Mouse (Mus musculus): ENCODE measurements around the gene Elp6. TPM values are rescaled to one million over a fixed set of nuclear protein-coding genes. Genes with fewer than 3 reads are reported as not detected.
A peak's percentile ranks its signal among the peaks of the same experiment; 100 is the strongest.

Elp6 gene
- 1 to 10 TPM; 1.8 to 2.7 TPM for total RNA-seq (2021)
- long read RNA-seq, experiment 1, transcript Elp6-205 (7 exons, 1,304 nt), result major isoform, 5 of 6 reads
- long read RNA-seq, experiment 1, partial matches to known transcripts, result 1 of 6 reads
- long read RNA-seq, experiment 1, other reads (novel, unspliced or antisense), result 0 of 6 reads
- long read RNA-seq, experiment 2, transcript Elp6-205 (7 exons, 1,304 nt), result major isoform, 5 of 5 reads
- long read RNA-seq, experiment 2, partial matches to known transcripts, result 0 of 5 reads
- long read RNA-seq, experiment 2, other reads (novel, unspliced or antisense), result 0 of 5 reads

DNA sequence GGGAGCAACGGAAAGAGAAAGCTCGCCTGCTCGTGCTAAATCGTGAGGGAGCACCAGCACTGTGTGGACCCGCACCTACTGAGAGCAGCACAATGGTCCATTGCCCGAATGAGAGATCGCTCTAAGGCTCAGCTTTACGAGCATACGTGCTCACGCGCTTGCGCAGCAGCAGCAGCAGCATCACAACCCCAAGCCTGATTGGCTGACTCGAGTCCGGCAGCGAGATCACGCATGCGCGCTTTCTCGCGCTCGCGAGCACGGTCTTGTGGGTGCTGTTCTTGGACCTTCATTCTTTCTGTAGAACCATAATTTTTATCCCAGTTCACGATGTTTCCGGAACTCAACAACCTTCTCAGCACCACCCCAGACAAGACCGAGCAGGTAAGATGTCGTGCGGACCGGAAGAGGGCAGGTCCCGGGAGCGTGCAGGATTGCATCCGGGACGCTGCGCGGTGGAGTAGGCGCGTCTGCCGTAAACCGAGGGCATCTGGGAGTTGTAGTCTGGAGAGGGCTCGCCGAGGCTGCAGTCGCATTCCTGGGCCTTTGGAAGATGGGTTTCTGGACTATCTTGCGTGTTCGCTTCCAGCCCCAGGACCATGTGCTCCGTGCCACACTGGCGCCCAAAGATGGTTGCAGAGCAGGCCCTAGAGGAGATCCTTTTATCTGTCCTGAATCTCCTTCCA is at the start of gene Elp6:
Gene Elp6, plus strand, starts transcription at position 205 of the 683 bp plus-strand sequence.
- DNase-seq, result peak; percentile 95 to 96

- DNase-seq, result no peak
Measured at GRCm38 (mm10) chr9:110255407-110256019, 49.5 kb upstream of the Elp6 start.

- no peak for DNase-seq
Measured at GRCm38 (mm10) chr9:110258646-110259045, 46.3 kb upstream of the Elp6 start.

DNA sequence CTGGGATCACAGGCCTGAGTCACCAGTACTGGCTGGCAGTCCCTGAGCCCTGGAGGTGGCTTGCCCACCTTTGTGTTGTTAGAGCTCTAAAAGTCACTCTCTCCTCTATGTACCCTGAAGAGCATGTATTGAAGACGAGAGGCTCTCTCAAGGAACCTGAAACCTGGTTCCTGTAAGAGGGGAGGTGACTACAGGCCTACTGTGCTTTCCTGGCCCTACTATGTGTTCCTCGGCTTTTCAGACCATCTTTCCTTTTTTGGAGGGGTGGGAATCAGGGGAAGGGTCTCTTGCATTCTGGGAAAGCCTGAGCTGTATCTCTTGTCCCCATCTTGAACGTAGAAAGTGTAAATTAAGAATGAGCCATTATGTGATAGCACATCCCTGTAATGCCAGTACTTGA is 45.9 kb upstream of the Elp6 start:
- DNase-seq, result no peak

DNA sequence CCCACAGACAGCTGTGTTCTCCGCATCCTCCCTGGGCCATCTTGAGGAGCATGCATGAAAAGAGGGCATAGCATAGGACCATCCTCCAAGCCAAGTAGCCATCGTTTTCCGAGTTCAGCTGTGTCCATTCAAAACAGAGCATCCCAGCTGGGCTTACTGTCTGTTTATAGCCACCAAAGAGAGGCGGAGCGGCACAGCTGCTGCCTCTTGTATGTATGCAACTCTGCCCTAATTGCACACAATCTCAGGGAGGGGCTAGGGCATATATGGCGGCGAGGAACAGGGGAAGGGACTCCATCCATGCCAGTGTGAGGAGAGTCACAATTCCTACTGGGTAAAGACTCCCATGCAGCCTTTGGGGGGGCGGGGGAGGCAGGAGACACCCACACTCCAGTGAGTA is 41.8 kb upstream of the Elp6 start:
- DNase-seq, result no peak

DNA sequence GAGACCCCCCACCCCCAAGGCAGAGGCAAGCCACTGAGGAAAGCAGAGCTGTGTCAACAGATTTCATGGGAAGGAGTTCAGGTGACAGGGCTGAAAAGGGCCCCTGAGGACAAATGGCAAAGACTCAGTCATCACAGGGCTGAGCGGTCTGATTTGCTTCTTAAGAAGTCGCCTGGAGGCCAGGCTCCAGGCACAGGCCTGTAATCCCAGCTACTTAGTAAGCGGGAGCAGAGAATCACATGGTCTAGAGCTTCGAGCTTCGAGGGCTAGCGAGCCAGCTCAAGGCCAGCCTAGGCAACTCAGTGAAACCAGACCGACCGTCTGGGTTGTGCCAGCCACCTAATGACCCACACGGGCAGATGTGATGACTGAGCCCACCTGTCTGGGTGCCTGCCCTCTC is 40.0 kb upstream of the Elp6 start:
- DNase-seq, result no peak

GRCm38 (mm10) chr9:110268416-110268815 is 36.6 kb upstream of the Elp6 start:
- no peak for DNase-seq

- no peak for DNase-seq
Measured at GRCm38 (mm10) chr9:110272330-110272729, 32.6 kb upstream of the Elp6 start.

DNA sequence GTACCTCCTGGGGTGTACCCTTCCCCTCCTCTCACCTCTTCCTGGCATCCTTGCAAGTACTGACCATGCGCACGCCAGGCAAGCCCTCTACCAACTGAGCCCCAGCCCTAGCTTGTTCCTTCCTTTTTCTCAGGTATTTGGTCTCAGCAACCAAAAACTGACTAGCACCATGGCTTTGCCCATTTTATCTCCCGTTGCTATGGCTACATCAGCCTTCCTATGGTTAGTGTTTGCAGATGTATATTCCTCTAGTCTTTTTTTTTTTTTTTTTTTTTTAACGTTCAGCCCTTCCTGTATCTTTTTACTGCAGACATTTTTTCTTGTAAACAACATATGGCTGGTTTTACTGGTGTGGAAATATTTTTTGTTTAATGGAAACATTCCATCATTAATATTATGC is 31.5 kb upstream of the Elp6 start:
- no peak for DNase-seq

- DNase-seq, result no peak
Measured at GRCm38 (mm10) chr9:110275882-110276281, 29.1 kb upstream of the Elp6 start.

DNA sequence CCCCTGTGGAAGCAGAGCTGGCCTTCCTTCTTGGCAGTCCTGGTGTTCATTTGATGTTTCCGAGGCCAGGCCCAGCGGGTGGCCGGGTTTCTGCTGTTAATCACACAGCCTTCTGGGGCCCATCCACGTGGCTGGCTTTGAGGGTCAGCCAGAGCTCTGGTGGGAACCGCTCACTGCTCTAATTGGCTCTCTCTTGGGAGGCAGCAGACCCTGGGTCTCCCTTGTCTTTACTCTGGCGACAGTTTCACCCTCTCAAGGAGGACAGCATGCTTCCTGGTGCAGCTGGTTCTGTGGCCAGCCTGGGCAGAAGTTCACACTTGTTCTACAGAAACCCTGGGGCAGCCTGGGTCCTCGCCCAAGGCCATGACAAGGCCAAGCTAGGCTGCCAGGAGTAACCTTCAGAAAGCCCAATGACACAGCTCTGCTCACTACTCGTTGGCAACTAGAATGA is 27.5 kb upstream of the Elp6 start:
- DNase-seq, result no peak

- no peak for DNase-seq
Measured at GRCm38 (mm10) chr9:110284075-110284697, 20.8 kb upstream of the Elp6 start.

DNA sequence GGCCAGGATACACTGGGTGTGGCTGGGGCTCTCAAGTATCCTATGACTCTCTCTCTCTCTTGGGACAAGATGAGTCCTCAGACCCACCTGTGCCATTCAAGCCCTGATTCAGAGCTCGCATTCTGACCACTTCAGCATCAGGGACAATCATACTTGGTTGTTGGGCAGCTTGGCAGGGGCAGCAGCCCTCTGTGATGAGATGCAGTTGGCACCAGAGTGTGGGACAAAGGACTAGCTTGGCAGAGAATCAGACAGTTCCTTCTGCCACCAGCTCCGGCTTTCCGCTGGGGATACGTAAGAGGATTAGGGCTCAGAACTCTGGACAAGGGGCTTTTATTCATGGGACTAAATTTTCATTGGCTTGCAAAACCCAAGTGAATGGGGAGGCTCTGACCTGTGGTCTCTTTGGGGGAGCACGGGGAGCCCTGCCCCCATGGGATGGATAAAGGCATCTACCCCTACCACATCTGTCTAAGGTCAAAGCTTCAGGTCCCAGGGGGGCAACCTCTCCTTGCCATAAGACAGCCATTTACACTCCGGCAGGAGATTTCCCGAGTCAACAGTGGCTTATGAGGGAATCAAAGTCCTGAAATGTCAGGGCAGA is 17.6 kb upstream of the Elp6 start:
- no peak for DNase-seq

- DNase-seq, result no peak
Measured at GRCm38 (mm10) chr9:110293254-110293718, 11.7 kb upstream of the Elp6 start.

DNA sequence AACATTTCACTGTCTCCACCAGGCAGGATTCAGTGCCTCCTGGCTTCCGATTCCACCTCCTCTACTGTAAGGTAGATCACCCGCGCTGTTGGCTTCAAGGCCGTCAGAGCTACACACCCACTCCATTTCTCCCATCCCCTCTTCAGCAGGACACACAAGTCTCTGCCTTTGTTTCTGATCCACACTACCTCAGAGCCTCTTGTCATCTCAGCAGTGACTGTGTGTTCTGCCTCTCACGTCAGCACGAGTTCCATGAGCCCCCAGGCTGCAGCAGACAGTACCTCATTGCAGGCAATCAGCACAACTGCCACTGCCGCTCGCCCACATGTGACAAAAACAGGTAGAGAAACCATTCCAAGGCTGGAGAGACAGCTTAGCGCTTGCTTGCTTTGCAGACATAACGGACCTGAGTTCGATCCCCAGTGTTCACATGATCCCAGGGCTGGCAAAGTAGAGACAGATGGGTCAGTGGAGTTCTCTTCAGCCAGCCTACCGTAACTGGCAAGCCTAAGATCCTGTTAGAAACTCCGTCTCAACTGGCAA is 11.0 kb upstream of the Elp6 start:
- DNase-seq, result no peak

DNA sequence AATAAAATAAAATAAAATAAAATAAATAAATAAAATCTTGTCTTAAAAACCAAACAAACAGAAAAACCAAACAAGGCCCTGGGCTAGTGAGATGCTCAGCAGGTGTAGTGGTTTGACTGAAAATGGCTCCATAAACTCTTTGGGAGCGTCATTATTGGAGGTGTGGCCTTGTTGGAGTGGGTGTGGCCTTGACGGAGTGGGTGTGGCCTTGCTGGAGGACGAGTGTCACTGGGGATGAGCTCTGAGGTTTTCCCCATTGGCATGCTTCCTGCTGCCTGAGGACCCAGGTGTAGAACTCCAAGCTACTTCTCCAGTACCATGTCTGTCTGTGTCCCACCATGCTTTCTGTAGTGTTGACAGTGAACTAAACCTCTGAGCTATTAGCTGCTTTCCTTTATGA is 10.2 kb upstream of the Elp6 start:
- no peak for DNase-seq

- DNase-seq, result peak; percentile 67 to 90
Measured at GRCm38 (mm10) chr9:110296867-110297627, 7.9 kb upstream of the Elp6 start.

- DNase-seq, result peak in 1 of 2 experiments; percentile 4
Measured at GRCm38 (mm10) chr9:110304516-110304915, 457 bp upstream of the Elp6 start.

DNA sequence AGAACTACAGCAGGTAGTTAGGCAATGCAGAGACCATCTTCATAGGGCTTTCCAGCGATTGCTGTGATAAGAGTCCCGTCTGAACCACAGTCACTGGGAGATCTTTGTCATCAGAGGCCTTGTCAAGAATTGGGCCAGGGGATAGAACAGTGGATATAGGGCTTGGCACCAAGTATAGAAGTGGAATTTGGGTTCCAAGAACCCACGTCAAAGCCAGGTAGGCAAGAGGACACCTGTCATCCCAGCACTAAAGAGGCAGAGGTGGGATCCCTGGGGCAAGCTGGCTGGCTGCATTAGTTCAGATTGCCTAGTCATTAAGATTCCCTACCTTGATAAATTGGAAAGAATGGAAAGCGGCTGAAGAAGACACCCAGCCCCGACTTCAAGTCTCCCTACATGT is 1.4 kb downstream of the Elp6 start:
- no peak for DNase-seq

DNA sequence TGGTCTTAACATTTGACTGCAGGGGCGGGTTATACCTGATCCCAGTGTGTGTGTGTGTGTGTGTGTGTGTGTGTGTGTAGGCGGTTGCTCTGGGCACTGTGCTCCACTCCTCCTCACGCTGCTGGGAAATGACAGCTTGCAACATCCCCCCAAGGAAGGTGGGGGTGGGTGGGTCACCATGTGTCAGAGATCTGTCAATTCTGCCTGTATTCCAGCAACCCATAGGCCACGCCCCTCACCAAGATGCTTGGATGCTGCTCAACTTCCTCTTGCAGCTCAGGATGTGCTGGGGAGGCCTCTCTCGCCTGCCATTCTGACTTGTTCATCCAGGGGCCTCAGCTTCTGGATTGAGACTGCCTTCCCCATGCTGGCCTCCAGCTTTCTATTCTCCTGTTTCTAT is 9.7 kb downstream of the Elp6 start:
- no peak for DNase-seq

- no peak for DNase-seq
Measured at GRCm38 (mm10) chr9:110315410-110315809, 10.4 kb downstream of the Elp6 start.

Measured in heart, adult 18-20 months (tissue).